Mouse (Mus musculus): ENCODE data around the gene Gm12830. TPM values are rescaled to one million over a fixed set of nuclear protein-coding genes. Genes with fewer than 3 reads are reported as not detected.

Gene Gm12830
- polyA plus RNA-seq (2012; fragmentation: generic; extraction: Trizol), result not detected
- long read RNA-seq, experiment 1, result 0 reads
- long read RNA-seq, experiment 2, result 0 reads

DNA sequence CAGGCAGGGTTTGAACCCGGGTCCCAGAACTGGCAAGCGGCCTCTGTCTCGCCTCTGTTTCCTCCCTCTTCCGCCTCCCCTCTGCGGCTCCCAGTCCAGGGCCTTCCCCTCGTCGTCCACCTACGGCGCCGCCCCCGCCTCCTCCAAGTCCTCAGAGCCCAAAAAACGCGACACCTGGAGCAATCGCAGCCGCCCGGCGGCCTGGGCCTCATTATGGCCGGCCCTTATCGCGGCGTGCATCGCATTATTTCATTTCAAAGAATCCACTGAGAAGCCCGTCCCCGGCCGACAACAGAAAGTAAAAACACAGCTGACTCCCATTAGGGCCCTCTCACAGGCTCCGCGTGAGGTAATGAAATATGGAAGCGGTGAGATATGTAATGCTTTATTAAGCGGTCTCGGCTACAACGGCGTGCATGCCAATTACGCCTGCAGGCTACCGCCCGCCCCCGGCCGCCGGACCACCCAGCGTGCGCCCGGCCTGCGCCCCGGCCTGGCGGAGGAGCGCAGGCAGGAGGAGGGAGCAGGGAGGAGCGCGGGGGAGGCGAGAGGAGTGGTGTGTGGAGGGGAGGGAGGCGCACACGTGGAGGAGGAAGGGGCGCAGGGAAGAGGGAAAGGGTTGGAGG, at the start of gene Gm12830:
Gm12830 (plus strand) TSS at position 156 of the 626 bp plus-strand sequence.
- no peak within 1 kb of the TSS for H3K4me3 ChIP-seq (ENCODE audit: insufficient read depth, poor library complexity, severe bottlenecking)
- no peaks in the 10 kb centered on the region for H3K79me2 ChIP-seq (ENCODE audit: control insufficient read depth, insufficient read depth)
- no peaks in the 10 kb centered on the region for H3K27me3 ChIP-seq (ENCODE audit: control insufficient read depth, insufficient read depth, insufficient read length)
- no peaks in the 10 kb centered on the region for H3K36me3 ChIP-seq (ENCODE audit: control insufficient read depth, insufficient read depth)
- TF ChIP-seq USF1 (IDR thresholded peaks at IDR 0.05; ENCODE audit: low read depth) (no peak), MYOG (IDR thresholded peaks at IDR 0.05; ENCODE audit: control insufficient read depth, extremely low read depth, insufficient read length) (no peak), MYOD1 (IDR thresholded peaks at IDR 0.05; ENCODE audit: control insufficient read depth, insufficient read length, low read depth) (no peak), FOSL1 (IDR thresholded peaks at IDR 0.05; ENCODE audit: insufficient read depth, low read length, poor library complexity, severe bottlenecking) (no peak)
- H3K79me3 ChIP-seq (ENCODE audit: low read depth), result no peaks in the 10 kb centered on the region
- H3ac ChIP-seq (ENCODE audit: control insufficient read depth, insufficient read length, low read depth), result no peak within 1 kb of the TSS

DNA sequence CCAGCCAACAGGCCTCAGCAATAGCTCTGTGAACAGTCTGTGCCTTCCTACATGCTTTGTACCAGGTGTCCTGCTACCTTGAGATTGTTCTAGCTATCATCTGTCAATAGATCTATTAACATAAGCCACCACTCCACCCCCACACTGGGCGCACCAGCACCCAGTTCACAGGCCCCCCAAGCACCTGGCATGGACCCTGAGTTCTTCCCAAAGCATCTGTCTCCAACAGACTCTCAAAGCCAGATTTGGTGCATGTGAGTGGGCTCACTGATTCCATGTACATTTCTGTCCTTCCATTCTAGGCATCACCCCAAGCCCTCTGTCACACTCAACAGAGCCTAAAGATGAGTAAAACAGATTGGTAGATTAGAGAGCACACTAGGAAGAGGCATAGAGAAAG, 48.2 kb upstream of the Gm12830 start:
- H3ac ChIP-seq (ENCODE audit: control insufficient read depth, insufficient read length, low read depth), result no peak overlapping the region
- H3K79me2 ChIP-seq (ENCODE audit: control insufficient read depth, insufficient read depth), result no peaks in the 10 kb centered on the region
- no peaks in the 10 kb centered on the region for H3K79me3 ChIP-seq (ENCODE audit: low read depth)
- no peaks in the 10 kb centered on the region for H3K36me3 ChIP-seq (ENCODE audit: control insufficient read depth, insufficient read depth)
- H3K4me3 ChIP-seq (ENCODE audit: insufficient read depth, poor library complexity, severe bottlenecking), result no peak overlapping the region
- H3K27me3 ChIP-seq (ENCODE audit: control insufficient read depth, insufficient read depth, insufficient read length), result no peaks in the 10 kb centered on the region
- TF ChIP-seq CTCF (IDR thresholded peaks at IDR 0.05; ENCODE audit: control insufficient read depth, insufficient read depth, insufficient read length) (no peak), MAX (IDR thresholded peaks at IDR 0.05) (no peak), CEBPB (IDR thresholded peaks at IDR 0.05; ENCODE audit: low read depth) (no peak)

DNA sequence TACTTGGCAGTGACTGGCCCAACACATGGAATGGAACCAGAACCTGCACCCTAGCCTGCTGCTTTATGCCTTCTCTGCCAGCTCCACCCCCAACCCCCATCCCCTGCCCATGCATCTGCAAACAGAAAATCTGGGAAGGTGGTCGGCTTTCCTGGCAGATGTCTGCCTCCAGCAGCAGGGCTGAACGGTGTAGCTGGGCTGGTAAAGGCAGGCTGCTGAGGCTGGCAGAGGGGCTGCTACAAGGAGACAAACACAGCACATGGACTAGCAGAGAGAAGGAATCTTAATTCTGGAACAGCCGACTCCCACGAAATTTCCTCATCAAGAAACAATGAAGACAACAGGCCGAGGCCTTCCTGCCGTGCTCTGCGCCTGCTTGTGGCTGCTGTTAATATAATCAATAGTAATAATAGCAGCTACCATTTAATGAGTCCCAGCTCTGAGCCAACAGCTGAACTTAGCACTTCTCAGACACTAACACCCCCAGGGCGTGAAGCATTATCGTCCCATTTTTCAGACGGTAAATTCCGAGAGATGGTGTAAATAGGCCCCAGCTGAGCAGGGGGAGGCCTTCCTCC, 43.8 kb upstream of the Gm12830 start:
- Histone ChIP-seq H3K27me3 (ENCODE audit: control insufficient read depth, insufficient read depth, insufficient read length) (no peaks in the 10 kb centered on the region), H3K36me3 (ENCODE audit: control insufficient read depth, insufficient read depth) (no peaks in the 10 kb centered on the region), H3K79me2 (ENCODE audit: control insufficient read depth, insufficient read depth) (no peaks in the 10 kb centered on the region), H3ac (ENCODE audit: control insufficient read depth, insufficient read length, low read depth) (no peak overlapping the region), H3K79me3 (ENCODE audit: low read depth) (no peaks in the 10 kb centered on the region), H3K4me3 (ENCODE audit: insufficient read depth, poor library complexity, severe bottlenecking) (no peak overlapping the region)
- no peak for TF ChIP-seq FOSL1 (IDR thresholded peaks at IDR 0.05; ENCODE audit: insufficient read depth, low read length, poor library complexity, severe bottlenecking)
- TF ChIP-seq CTCF (IDR thresholded peaks at IDR 0.05; ENCODE audit: control insufficient read depth, insufficient read depth, insufficient read length), result no peak
- no peak for TF ChIP-seq MAX (IDR thresholded peaks at IDR 0.05)
- no peak for TF ChIP-seq MYOG (IDR thresholded peaks at IDR 0.05; ENCODE audit: control insufficient read depth, extremely low read depth, insufficient read length)
- no peak for TF ChIP-seq CEBPB (IDR thresholded peaks at IDR 0.05; ENCODE audit: low read depth)
- no peak for TF ChIP-seq USF1 (IDR thresholded peaks at IDR 0.05; ENCODE audit: low read depth)
- TF ChIP-seq MYOD1 (IDR thresholded peaks at IDR 0.05; ENCODE audit: control insufficient read depth, insufficient read length, low read depth), result no peak

DNA sequence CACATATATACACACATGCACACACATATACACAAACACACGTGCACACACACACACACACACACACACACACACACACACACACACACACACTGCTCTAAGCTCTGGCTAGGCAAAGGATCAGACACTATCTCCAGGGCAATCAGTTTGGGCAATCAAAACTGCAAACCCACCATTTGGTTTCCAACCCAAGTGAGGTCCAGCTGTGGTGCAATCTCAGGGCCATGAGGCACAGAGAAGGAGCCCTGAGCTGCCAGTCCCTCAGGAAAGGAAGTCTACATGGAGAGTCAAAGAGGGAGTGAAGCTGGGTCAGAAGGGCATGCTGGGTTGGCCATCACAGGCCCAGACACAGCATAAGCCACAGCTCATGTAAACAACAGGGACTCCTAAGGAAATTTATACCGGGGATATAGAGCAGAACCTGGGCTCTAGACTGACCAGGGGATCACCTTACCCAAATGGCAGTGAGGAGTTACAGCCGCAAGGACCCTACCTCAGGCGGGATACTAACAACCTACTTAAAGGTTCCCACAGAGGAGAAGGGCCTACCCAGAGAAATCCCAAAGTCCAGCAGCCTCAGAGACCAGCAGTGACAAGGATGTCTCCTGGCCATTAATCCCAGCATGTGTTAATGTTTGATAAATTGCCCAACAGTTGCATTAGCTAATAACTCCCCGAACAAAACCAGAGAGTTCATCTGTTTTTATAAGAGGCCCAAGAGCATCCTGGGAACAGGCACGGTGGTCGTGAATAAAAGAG, 42.6 kb upstream of the Gm12830 start:
- TF ChIP-seq FOSL1 (IDR thresholded peaks at IDR 0.05; ENCODE audit: insufficient read depth, low read length, poor library complexity, severe bottlenecking) (no peak), CEBPB (IDR thresholded peaks at IDR 0.05; ENCODE audit: low read depth) (no peak), USF1 (IDR thresholded peaks at IDR 0.05; ENCODE audit: low read depth) (no peak), CTCF (IDR thresholded peaks at IDR 0.05; ENCODE audit: control insufficient read depth, insufficient read depth, insufficient read length) (no peak), MAX (IDR thresholded peaks at IDR 0.05) (no peak), MYOD1 (IDR thresholded peaks at IDR 0.05; ENCODE audit: control insufficient read depth, insufficient read length, low read depth) (no peak), MYOG (IDR thresholded peaks at IDR 0.05; ENCODE audit: control insufficient read depth, extremely low read depth, insufficient read length) (no peak)
- no peak overlapping the region for H3ac ChIP-seq (ENCODE audit: control insufficient read depth, insufficient read length, low read depth)
- no peaks in the 10 kb centered on the region for H3K79me2 ChIP-seq (ENCODE audit: control insufficient read depth, insufficient read depth)
- H3K27me3 ChIP-seq (ENCODE audit: control insufficient read depth, insufficient read depth, insufficient read length), result no peaks in the 10 kb centered on the region
- H3K79me3 ChIP-seq (ENCODE audit: low read depth), result no peaks in the 10 kb centered on the region
- no peak overlapping the region for H3K4me3 ChIP-seq (ENCODE audit: insufficient read depth, poor library complexity, severe bottlenecking)
- H3K36me3 ChIP-seq (ENCODE audit: control insufficient read depth, insufficient read depth), result no peaks in the 10 kb centered on the region

DNA sequence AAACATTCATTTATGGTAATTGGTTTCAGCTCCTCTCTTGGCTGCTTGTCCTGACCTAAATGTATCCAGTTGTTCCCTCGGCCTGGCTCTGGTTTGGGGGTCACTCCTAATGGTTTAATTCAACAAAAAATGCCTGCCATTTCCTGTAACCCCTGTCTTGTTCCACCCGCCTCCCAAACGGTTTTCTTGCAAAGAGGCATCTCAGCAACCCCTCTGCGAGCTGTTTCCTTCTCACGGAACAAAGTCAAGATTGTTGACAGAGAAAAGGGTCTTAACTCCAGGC, 42.1 kb upstream of the Gm12830 start:
- no peaks in the 10 kb centered on the region for H3K27me3 ChIP-seq (ENCODE audit: control insufficient read depth, insufficient read depth, insufficient read length)
- no peak overlapping the region for H3ac ChIP-seq (ENCODE audit: control insufficient read depth, insufficient read length, low read depth)
- no peaks in the 10 kb centered on the region for H3K79me2 ChIP-seq (ENCODE audit: control insufficient read depth, insufficient read depth)
- no peak overlapping the region for H3K4me3 ChIP-seq (ENCODE audit: insufficient read depth, poor library complexity, severe bottlenecking)
- no peaks in the 10 kb centered on the region for H3K36me3 ChIP-seq (ENCODE audit: control insufficient read depth, insufficient read depth)
- no peaks in the 10 kb centered on the region for H3K79me3 ChIP-seq (ENCODE audit: low read depth)
- no peak for TF ChIP-seq MYOD1 (IDR thresholded peaks at IDR 0.05; ENCODE audit: control insufficient read depth, insufficient read length, low read depth)
- TF ChIP-seq MAX (IDR thresholded peaks at IDR 0.05), result no peak
- no peak for TF ChIP-seq USF1 (IDR thresholded peaks at IDR 0.05; ENCODE audit: low read depth)
- no peak for TF ChIP-seq FOSL1 (IDR thresholded peaks at IDR 0.05; ENCODE audit: insufficient read depth, low read length, poor library complexity, severe bottlenecking)
- no peak for TF ChIP-seq CEBPB (IDR thresholded peaks at IDR 0.05; ENCODE audit: low read depth)
- no peak for TF ChIP-seq CTCF (IDR thresholded peaks at IDR 0.05; ENCODE audit: control insufficient read depth, insufficient read depth, insufficient read length)
- no peak for TF ChIP-seq MYOG (IDR thresholded peaks at IDR 0.05; ENCODE audit: control insufficient read depth, extremely low read depth, insufficient read length)

All from C2C12 (cell line).